Mouse (Mus musculus) ES-Bruce4 (cell line): ENCODE results near the gene Hcfc1. TPM values are rescaled to one million over a fixed set of nuclear protein-coding genes. Genes with fewer than 3 reads are reported as not detected.
A peak's percentile ranks its signal among the peaks of the same experiment; 100 is the strongest.

Source experiments
- H3K27ac ChIP-seq: 2 replicates; pipeline ENCODE4 v1.5.1; 2012; ENCODE audit warnings: low read length, inconsistent platforms; ENCODE audit not compliant: insufficient read depth
- H3K27me3 ChIP-seq: 2 replicates; pipeline ENCODE4 v1.6.1; 2012; ENCODE audit warnings: mild to moderate bottlenecking, low read length, inconsistent platforms; ENCODE audit not compliant: control insufficient read depth, poor library complexity, insufficient read depth, severe bottlenecking
- H3K36me3 ChIP-seq: 2 replicates; pipeline ENCODE4 v1.6.1; 2012; ENCODE audit warnings: inconsistent platforms, mild to moderate bottlenecking, low read length, moderate library complexity; ENCODE audit not compliant: control insufficient read depth, poor library complexity, insufficient read depth, severe bottlenecking
- H3K4me1 ChIP-seq: one replicate; pipeline ENCODE4 v1.8.1; 2011; ENCODE audit warnings: low read length; ENCODE audit not compliant: control insufficient read depth, insufficient read depth
- H3K4me3 ChIP-seq: 2 replicates; pipeline ENCODE4 v1.5.1; 2011; ENCODE audit warnings: low read depth, mild to moderate bottlenecking, low read length
- H3K9ac ChIP-seq: 2 replicates; pipeline ENCODE4 v1.6.1; 2012; ENCODE audit warnings: low read depth, mild to moderate bottlenecking, inconsistent platforms; ENCODE audit not compliant: poor library complexity, severe bottlenecking
- H3K9me3 ChIP-seq: replicated peaks from 2 replicates; pipeline ENCODE4 v1.6.1; 2012; ENCODE audit warnings: mild to moderate bottlenecking, low read length, inconsistent platforms; ENCODE audit not compliant: control insufficient read depth, poor library complexity, insufficient read depth, severe bottlenecking
- CTCF ChIP-seq: IDR thresholded peaks from one replicate; pipeline ENCODE4 v1.8.1; 2011; ENCODE audit warnings: low read depth, low read length
- EP300 ChIP-seq: IDR thresholded peaks from 2 replicates; pipeline ENCODE4 v1.6.1; 2011; ENCODE audit warnings: low read depth, low read length; ENCODE audit not compliant: insufficient read depth
- POLR2A ChIP-seq: IDR thresholded peaks from one replicate; pipeline ENCODE4 v1.8.1; 2011; ENCODE audit warnings: low read length; ENCODE audit not compliant: insufficient read depth
- polyA plus RNA-seq: library from polyadenylated mRNA; stranded (reverse); fragments of >200 nt; gene quantifications from 2 replicates; pipeline ENCODE4 v1.2.4, GENCODE M21; 2011; ENCODE audit warnings: low read depth; ENCODE audit not compliant: missing spikeins, insufficient read depth, insufficient read length

Gene Hcfc1
- polyA plus RNA-seq: 91.4 and 96.4 TPM in 2 replicates

DNA sequence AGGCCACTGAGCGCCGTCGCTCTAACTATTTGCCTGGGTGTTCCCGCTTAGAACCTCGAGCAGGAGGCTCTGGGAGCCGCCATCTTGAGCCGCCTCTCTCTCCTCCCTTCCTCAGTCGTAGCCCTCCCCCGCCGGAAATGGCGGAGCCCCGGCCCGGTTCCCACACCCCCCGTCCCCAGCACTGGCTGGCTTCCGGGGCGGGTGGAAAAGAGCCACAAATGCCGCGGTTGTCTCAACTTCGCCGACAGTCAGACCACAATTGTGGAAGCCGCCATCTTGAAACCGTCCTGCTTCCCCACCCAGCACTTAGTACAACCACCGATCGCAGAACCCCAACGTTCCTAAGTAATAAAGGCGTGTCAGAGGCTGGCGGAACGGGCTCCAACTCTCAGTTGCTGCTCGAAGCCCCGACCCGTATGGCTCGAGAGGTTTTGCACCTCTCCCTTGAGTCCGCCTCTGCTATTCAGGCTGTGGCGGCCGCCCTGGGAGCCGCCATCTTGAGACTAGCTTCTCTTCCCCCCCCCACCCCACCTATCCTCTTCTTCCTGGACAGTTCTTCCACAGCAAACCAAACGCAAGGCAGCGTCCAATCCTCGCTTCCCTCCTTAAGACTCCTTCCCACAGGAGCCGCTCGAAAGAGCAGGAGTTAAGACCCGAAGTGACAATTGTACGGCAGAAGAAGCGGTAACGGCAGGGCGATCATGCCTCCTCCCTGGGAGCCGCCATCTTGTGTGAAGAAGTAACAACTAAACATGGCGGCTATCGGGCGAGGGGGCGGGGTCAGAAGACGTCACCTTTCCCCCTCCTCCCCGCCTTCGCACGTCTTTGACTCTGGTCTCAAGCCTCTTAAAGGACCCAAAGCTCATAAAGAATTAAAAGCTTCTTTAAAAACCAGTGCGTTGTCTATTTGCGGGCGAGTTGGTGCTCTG lies at the start of gene Hcfc1:
Gene Hcfc1, minus strand, starts transcription at position 110 of the 929 bp plus-strand sequence.
- TF ChIP-seq POLR2A (no peak), CTCF (no peak), EP300 (no peak)
- peaks cover 14% of the 10 kb centered on the region for H3K36me3 ChIP-seq
- H3K27ac ChIP-seq: peak within 1 kb of the TSS; percentile 97
- H3K4me3 ChIP-seq: peak within 1 kb of the TSS; percentile 99
- no peaks in the 10 kb centered on the region for H3K4me1 ChIP-seq
- H3K9ac ChIP-seq: peak within 1 kb of the TSS; percentile 96
- H3K27me3 ChIP-seq: no peaks in the 10 kb centered on the region
- H3K9me3 ChIP-seq: no peaks in the 10 kb centered on the region

GRCm38 (mm10) chrX:74014597-74014996 lies 48.4 kb upstream of the Hcfc1 start:
- Histone ChIP-seq H3K36me3 (peaks cover 11% of the 10 kb centered on the region), H3K27ac (no peak overlapping the region), H3K4me3 (no peak overlapping the region), H3K9me3 (no peaks in the 10 kb centered on the region), H3K4me1 (no peaks in the 10 kb centered on the region), H3K27me3 (no peaks in the 10 kb centered on the region), H3K9ac (no peak overlapping the region)
- TF ChIP-seq EP300: no peak
- TF ChIP-seq POLR2A: no peak

DNA sequence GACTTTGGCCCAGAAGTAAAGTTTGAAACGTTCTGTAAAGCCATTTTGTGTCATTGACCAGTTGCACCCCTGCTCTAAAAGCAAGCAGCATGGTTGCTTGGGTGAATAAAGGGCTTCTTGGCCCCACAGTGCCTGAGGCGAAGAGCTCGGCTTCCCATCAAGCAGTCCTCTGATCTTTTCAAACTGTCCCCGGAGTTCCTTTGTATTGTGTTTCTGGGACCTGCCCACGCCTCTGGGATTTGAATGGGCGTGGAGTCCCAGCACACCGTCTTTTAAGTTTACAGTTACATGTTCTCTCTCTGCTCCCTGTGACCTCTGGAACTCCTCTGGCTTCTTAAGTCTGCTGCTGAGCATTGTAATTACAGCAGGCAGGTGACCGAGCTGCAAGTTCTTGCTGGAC lies 41.9 kb upstream of the Hcfc1 start:
- Histone ChIP-seq H3K36me3 (no peaks in the 10 kb centered on the region), H3K4me1 (no peaks in the 10 kb centered on the region), H3K27me3 (no peaks in the 10 kb centered on the region), H3K9me3 (no peaks in the 10 kb centered on the region), H3K9ac (no peak overlapping the region), H3K27ac (peak overlapping the region; percentile 62), H3K4me3 (no peak overlapping the region)
- no peak for TF ChIP-seq CTCF
- peak; percentile 44; the same call in 1 of the 2 replicates for TF ChIP-seq EP300

GRCm38 (mm10) chrX:74006401-74006800 lies 40.2 kb upstream of the Hcfc1 start:
- TF ChIP-seq CTCF (no peak), POLR2A (no peak), EP300 (no peak)
- Histone ChIP-seq H3K4me1 (no peaks in the 10 kb centered on the region), H3K9me3 (no peaks in the 10 kb centered on the region), H3K27ac (0 out of 2 replicates have a peak overlapping the region, but pooled peaks have one; percentile 17), H3K4me3 (no peak overlapping the region), H3K9ac (no peak overlapping the region), H3K27me3 (no peaks in the 10 kb centered on the region), H3K36me3 (no peaks in the 10 kb centered on the region)

DNA sequence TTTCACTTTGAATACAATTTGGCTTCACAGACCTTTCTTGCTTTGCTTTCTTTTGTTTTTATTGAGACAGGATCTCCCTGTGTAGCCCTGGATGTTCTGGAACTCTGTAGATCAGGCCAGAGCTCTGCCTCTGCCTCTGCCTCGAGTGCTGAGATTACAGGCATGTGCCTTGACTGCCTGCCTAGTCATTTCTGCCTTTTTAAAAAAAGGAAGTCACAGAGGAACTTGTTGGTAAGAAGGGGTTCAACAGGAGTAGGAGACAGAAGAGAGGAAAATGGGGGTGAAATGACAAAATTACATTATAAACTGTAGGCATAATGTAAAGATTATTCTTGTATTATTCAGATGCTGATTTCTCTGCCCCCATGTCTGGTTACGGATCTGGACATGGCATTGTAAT lies 37.5 kb upstream of the Hcfc1 start:
- no peak for TF ChIP-seq POLR2A
- no peak for TF ChIP-seq EP300
- no peak for TF ChIP-seq CTCF
- no peaks in the 10 kb centered on the region for H3K9me3 ChIP-seq
- H3K9ac ChIP-seq: no peak overlapping the region
- H3K4me3 ChIP-seq: no peak overlapping the region
- H3K27me3 ChIP-seq: no peaks in the 10 kb centered on the region
- peak overlapping the region; percentile 73 for H3K27ac ChIP-seq
- H3K4me1 ChIP-seq: no peaks in the 10 kb centered on the region
- no peaks in the 10 kb centered on the region for H3K36me3 ChIP-seq

DNA sequence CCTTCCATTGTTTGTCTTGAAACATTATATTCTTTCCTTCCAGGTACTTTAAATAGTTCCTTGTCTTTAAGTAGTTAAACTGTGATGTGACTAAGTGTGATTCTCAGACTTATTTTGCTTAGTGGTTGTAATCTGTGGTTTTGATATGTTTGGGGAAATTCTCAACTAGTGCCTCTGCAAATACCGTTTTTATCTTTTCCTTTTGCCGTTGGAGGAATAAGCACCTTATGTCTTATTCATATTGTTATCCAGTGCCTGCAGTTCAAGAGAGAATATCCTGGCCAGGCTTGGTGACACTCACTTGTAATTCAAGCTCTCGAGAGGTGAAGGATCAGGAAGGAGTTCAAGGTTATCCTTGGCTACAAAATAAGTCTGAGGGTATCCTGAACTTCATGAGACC lies 34.9 kb upstream of the Hcfc1 start:
- no peak for TF ChIP-seq EP300
- TF ChIP-seq POLR2A: no peak

More for the DNA sequence above, 34.9 kb upstream of the Hcfc1 start:
- Histone ChIP-seq H3K9ac (no peak overlapping the region), H3K9me3 (no peaks in the 10 kb centered on the region), H3K27me3 (no peaks in the 10 kb centered on the region), H3K36me3 (no peaks in the 10 kb centered on the region), H3K4me3 (no peak overlapping the region), H3K27ac (peak overlapping the region; percentile 67), H3K4me1 (no peaks in the 10 kb centered on the region)
